Mouse (Mus musculus) kidney, embryonic 14.5 days (tissue): ENCODE data around the gene Slc16a10. TPM values are rescaled to one million over a fixed set of nuclear protein-coding genes. Genes with fewer than 3 reads are reported as not detected.

ENCODE experiments used
- ATAC-seq: fragments of 200-750 bp; cut with Nextera tagmentation; 2 replicates; pipeline ENCODE4 v1.8.0; 2017; ENCODE audit warnings: moderate number of reproducible peaks, mild to moderate bottlenecking, moderate TSS enrichment, moderate library complexity; ENCODE audit not compliant: low FRiP score, low TSS enrichment
- H3K27ac ChIP-seq: fragments of 300-500 bp; sonication (generic); 2 replicates; pipeline ENCODE4 v1.5.1; 2014; ENCODE audit warnings: low read depth, mild to moderate bottlenecking, low read length, moderate library complexity, mixed read lengths
- H3K27me3 ChIP-seq: fragments of 300-500 bp; sonication (generic); 2 replicates; pipeline ENCODE4 v1.6.1; 2014; ENCODE audit warnings: mild to moderate bottlenecking, low read length; ENCODE audit not compliant: control insufficient read depth, insufficient read depth
- H3K36me3 ChIP-seq: fragments of 300-500 bp; sonication (generic); 2 replicates; pipeline ENCODE4 v1.6.1; 2014; ENCODE audit warnings: low read length, mixed read lengths; ENCODE audit not compliant: control insufficient read depth, insufficient read depth
- H3K4me1 ChIP-seq: fragments of 300-500 bp; sonication (generic); 2 replicates; pipeline ENCODE4 v1.6.1; 2014; ENCODE audit warnings: low read length, mixed read lengths; ENCODE audit not compliant: control insufficient read depth, insufficient read depth
- H3K4me2 ChIP-seq: fragments of 300-500 bp; sonication (generic); replicated peaks from 2 replicates; pipeline ENCODE4 v1.6.1; 2014; ENCODE audit warnings: low read depth, mild to moderate bottlenecking, low read length
- H3K4me3 ChIP-seq: fragments of 300-500 bp; sonication (generic); 2 replicates; pipeline ENCODE4 v1.5.1; 2014; ENCODE audit warnings: mild to moderate bottlenecking, low read length
- H3K9ac ChIP-seq: fragments of 300-500 bp; sonication (generic); 2 replicates; pipeline ENCODE4 v1.6.1; 2014; ENCODE audit warnings: low read depth, mild to moderate bottlenecking, low read length, moderate library complexity
- H3K9me3 ChIP-seq: fragments of 300-500 bp; sonication (generic); 2 replicates; pipeline ENCODE4 v1.6.1; 2016; ENCODE audit warnings: low read length; ENCODE audit not compliant: control insufficient read depth
- WGBS: fragments of 180-500 bp; shearing (Covaris S2); extraction: QIAGEN DNeasy Blood & Tissue Kit; methylation state at CpG from one replicate; pipeline ENCODE4 v1.1.7; 2014; 5-methylcytosine and 5-hydroxymethylcytosine counted together
- polyA plus RNA-seq: library from polyadenylated mRNA; unstranded; fragments of >200 nt; fragmentation: Nextera tagmentation; extraction: Ambion mirVana; gene quantifications from 2 replicates; pipeline ENCODE4 v1.2.1, GENCODE M21; 2014

Gene Slc16a10
- 4.2 and 9.2 TPM in 2 replicates for polyA plus RNA-seq

DNA sequence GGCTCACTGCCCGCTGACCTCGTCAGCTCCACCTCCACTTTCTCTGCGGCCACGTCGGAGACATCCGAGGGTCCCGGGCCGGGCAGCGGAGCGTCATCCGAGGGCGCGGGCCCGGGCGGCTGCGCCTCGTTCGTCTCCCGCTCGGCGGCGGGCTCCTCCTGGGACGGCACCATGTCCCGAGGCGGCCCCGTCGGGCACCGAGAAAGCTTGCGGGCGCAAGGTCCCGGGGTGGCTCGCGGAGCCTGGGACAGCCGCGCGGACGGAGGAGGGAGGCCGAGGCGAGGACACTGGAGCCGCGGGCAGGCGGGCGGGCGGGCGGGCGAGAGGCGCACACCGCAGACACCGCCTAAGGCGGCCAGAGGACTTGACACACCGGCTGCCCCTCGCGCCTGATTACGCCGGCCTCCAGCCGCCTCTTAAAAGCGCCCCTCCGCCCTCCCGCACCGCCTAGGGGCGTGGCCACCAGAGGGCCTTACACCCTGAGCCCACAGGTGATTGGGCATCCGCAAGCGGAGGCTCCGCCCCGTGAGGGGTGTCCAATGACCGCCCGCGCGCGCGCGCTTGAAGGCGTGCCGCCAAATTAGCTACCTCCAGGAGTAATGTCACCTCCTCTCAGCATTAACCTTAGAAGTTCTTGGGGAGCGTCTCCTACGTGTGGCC lies at the start of gene Slc16a10:
Gene Slc16a10 (minus strand): TSS at position 395 of the 660 bp plus-strand sequence.
- Histone ChIP-seq H3K27ac (no peak within 1 kb of the TSS), H3K36me3 (no peaks in the 10 kb centered on the region), H3K9ac (peak within 1 kb of the TSS; percentile 72), H3K4me3 (peak within 1 kb of the TSS; percentile 69), H3K9me3 (no peaks in the 10 kb centered on the region), H3K4me1 (0 out of 2 replicates have a peak, but pooled peaks cover 3% of the 10 kb centered on the region), H3K27me3 (no peaks in the 10 kb centered on the region), H3K4me2 (peak within 1 kb of the TSS; percentile 99)
- peak; percentile 100 for ATAC-seq
- WGBS, result 1% methylated on average over 66 of the region's 76 CpGs

DNA sequence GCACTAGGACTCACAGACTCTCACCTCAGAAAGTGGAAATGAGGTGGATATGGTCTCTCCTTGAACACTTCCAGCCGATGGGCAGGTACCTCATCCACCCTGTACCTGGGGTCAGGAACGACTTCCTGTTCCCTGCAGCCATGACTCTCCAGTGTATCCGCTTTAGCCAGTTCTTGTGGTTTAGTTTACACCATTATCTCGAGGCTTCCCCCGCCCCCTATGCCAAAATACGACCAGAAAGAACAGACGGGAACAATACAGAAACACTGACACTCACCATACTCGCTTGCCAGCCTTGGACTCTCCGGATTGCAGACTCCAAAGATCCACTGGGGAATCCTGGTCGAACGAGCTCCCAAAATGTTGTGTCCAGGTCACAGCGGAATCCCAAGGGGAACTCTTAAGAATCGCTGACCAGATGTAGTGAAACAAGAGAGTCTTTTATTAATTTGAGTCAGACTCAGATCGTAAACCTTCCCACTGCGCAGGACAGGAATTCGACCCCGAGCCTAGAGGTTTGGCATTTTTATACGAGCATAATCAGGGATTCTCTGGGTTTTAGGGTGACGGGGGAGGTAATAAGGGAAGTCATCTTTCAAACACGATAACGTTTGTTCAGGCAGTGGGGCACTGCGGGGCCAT lies 49.4 kb upstream of the Slc16a10 start:
- Histone ChIP-seq H3K4me1 (peaks cover 6% of the 10 kb centered on the region; the same call in 1 of the 2 replicates), H3K4me2 (peak overlapping the region; percentile 53), H3K27me3 (no peaks in the 10 kb centered on the region), H3K4me3 (peak overlapping the region; percentile 27), H3K27ac (no peak overlapping the region), H3K9ac (no peak overlapping the region), H3K36me3 (no peaks in the 10 kb centered on the region), H3K9me3 (no peaks in the 10 kb centered on the region)
- ATAC-seq, result 0 out of 2 replicates have a peak, but pooled peaks have one; percentile 11
- 20% methylated on average over 22 of the region's 22 CpGs for WGBS

DNA sequence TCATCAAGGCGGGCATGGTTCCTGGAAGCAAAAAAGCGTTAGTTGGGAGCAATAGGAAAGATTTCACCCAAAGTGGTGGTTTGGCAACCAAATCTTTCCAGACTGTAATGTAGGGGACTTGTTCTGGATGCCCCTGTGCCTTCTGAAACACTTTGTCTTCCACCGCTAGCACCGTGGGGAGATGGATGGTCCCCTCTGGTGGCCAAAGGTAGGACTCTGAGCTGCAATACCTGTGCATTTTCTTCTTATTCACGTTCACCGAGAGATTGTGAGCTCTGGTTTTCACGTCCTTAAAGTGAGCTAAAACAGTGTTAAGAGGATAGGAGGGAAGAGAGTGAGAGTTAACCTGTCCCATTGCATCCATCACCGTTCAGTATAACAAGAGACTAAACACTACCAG lies 48.8 kb upstream of the Slc16a10 start:
- ATAC-seq, result no peak
- WGBS, result 84% methylated on average over 8 of the region's 8 CpGs
- Histone ChIP-seq H3K4me2 (no peak overlapping the region), H3K9me3 (no peaks in the 10 kb centered on the region), H3K4me1 (peaks cover 6% of the 10 kb centered on the region; the same call in 1 of the 2 replicates), H3K27ac (no peak overlapping the region), H3K4me3 (no peak overlapping the region), H3K36me3 (no peaks in the 10 kb centered on the region), H3K9ac (no peak overlapping the region), H3K27me3 (no peaks in the 10 kb centered on the region)

DNA sequence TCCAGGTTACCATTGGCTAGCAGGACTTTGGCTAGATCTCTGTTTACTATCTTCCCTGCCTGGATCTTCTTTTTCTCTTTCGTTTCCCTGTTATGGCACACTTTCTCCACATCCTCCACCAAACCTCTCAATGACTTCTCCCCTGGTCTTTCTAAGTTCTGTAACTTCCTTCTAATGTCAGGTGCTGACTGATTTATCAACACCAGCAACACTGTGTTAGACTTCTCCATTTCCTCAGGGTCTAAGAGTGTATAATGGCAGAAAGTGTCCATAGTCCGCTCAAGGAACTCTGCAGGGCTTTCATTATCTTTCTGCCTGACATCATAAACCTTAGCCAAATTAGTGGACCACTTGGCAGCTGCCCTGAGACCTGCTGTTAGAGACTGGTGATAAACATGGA lies 47.6 kb upstream of the Slc16a10 start:
- no peak for ATAC-seq

DNA sequence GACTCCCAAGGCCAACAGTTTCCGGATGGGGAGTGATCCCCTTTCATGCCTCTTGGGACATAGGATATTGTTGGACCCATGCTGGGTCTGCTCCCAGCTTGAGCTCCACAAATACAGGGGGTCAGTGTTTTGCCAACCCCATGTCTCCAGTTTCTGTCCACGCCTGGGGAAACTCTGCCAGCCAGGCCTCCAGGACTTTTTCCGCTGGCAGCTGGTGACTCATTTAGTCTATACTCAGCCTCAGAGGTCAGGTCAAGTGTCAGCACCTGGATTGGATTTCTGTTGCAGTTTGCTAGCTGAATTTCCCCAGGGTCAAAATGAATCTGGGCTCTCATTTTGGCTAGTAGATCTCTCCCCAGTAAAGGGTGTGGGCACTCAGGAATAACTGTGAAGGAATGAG lies 46.8 kb upstream of the Slc16a10 start:
- Histone ChIP-seq H3K4me3 (no peak overlapping the region), H3K4me2 (no peak overlapping the region), H3K9me3 (no peaks in the 10 kb centered on the region), H3K4me1 (peaks cover 6% of the 10 kb centered on the region; the same call in 1 of the 2 replicates), H3K27me3 (no peaks in the 10 kb centered on the region), H3K27ac (no peak overlapping the region), H3K36me3 (no peaks in the 10 kb centered on the region), H3K9ac (no peak overlapping the region)
- ATAC-seq, result no peak
- WGBS, result 62% methylated on average over 3 of the region's 3 CpGs

More for the DNA sequence above, 47.6 kb upstream of the Slc16a10 start:
- Histone ChIP-seq H3K27ac (no peak overlapping the region), H3K9me3 (no peaks in the 10 kb centered on the region), H3K9ac (no peak overlapping the region), H3K4me3 (no peak overlapping the region), H3K36me3 (no peaks in the 10 kb centered on the region), H3K27me3 (no peaks in the 10 kb centered on the region), H3K4me2 (no peak overlapping the region), H3K4me1 (peaks cover 6% of the 10 kb centered on the region; the same call in 1 of the 2 replicates)
- WGBS, result 95% methylated on average over 2 of the region's 2 CpGs

DNA sequence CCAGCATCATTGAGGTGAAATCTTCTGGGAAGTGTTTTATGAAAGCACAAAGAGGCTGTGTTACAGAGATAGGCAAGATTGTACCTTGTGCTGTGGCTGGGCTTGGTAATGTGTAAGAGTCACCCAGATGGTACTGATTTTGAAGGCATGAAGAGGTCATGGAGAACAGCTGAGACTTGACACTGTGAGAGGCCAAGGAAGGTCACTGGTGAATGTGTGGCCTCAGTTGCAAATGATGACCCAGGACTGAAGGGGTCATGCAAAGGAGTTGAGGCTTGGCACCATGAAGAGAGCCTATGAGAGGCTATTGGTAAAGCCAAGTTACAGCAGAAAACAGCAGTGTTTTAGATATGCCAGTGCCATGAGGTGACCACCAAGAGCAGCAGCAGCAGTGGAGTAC lies 43.9 kb upstream of the Slc16a10 start:
- H3K36me3 ChIP-seq, result no peaks in the 10 kb centered on the region
- no peaks in the 10 kb centered on the region for H3K4me1 ChIP-seq
- no peak overlapping the region for H3K4me2 ChIP-seq
- no peaks in the 10 kb centered on the region for H3K27me3 ChIP-seq
- H3K4me3 ChIP-seq, result no peak overlapping the region
- no peak overlapping the region for H3K9ac ChIP-seq
- H3K27ac ChIP-seq, result no peak overlapping the region
- ATAC-seq, result no peak
- no peaks in the 10 kb centered on the region for H3K9me3 ChIP-seq

DNA sequence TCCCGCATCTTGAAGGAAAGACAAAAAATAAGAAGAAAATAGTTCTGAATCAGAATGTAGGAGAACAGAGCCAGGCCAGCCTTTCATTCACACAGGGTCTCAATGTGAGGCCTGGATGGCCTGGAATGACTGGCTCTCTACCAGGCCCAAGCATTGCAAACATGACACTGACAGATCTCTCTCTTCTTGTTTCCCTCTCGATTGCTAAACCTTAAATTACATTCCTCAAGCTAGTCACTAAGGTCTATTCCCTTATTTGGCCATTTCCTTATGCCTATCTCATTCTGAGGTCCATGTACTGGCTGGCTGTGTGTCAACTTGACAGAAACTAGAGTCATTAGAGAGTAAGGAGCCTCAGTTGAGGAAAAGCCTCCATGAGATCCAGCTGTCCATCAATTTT lies 38.0 kb upstream of the Slc16a10 start:
- Histone ChIP-seq H3K27ac (no peak overlapping the region), H3K27me3 (no peaks in the 10 kb centered on the region), H3K36me3 (no peaks in the 10 kb centered on the region), H3K9ac (no peak overlapping the region), H3K9me3 (no peaks in the 10 kb centered on the region), H3K4me2 (no peak overlapping the region), H3K4me1 (0 out of 2 replicates have a peak, but pooled peaks cover 3% of the 10 kb centered on the region), H3K4me3 (no peak overlapping the region)
- ATAC-seq, result no peak
- 77% methylated on average over 2 of the region's 2 CpGs for WGBS

DNA sequence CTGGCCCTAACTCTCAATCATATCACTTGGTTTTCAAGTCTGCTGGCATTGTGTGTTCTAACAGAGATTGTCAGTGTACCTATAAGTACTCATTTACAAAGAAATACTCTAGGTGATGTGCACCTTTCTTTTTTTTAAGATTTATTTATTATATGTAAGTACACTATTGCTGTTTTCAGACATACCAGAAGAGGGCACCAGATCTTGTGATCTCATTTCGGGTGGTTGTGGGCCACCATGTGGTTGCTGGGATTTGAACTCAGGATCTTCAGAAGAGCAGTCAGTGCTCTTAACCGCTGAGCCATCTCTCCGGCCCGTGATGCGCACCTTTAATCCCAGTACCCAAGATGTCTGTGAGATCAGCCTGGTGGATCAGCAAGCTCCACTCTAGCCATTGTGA lies 37.1 kb upstream of the Slc16a10 start:
- no peak overlapping the region for H3K27ac ChIP-seq
- H3K4me1 ChIP-seq, result 0 out of 2 replicates have a peak, but pooled peaks cover 3% of the 10 kb centered on the region
- H3K9ac ChIP-seq, result no peak overlapping the region
- ATAC-seq, result no peak
- no peak overlapping the region for H3K4me2 ChIP-seq
- H3K4me3 ChIP-seq, result no peak overlapping the region
- no peaks in the 10 kb centered on the region for H3K9me3 ChIP-seq
- WGBS, result 97% methylated on average over 5 of the region's 5 CpGs
- no peaks in the 10 kb centered on the region for H3K36me3 ChIP-seq
- H3K27me3 ChIP-seq, result no peaks in the 10 kb centered on the region

DNA sequence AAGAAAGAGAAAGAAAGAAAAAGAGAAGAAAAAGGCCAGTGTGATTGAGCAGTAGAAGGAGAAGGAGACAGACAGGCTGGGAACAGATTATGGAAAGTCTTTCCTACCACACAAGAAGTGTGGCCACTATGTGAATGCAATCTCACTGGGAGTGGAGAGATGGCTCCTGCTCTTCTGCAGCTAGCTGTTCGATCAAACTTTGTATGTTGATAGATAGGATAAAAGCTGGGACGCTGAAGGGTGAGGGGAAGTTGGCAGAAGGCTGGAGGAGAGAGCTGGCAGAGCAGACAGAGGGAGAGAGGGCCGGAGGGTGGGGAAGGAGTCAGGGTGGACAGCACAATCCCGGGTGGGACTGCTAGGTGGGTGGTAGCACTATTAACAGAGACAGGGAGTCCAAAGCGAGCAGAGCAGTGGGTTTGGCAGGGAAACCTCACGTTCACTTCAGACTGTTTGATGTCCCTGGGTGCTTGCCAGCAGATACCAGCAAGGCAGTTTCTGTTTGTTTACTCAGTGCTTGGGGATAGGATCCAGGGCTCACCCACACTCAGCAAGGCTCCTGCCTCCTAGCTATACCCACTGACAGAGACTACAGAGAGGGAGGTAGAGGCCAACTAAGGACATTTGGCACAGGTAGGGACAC lies 35.4 kb upstream of the Slc16a10 start:
- H3K36me3 ChIP-seq, result no peaks in the 10 kb centered on the region

More for the DNA sequence above, 35.4 kb upstream of the Slc16a10 start:
- Histone ChIP-seq H3K4me1 (0 out of 2 replicates have a peak, but pooled peaks cover 3% of the 10 kb centered on the region), H3K9me3 (no peaks in the 10 kb centered on the region), H3K27me3 (no peaks in the 10 kb centered on the region), H3K4me3 (no peak overlapping the region), H3K27ac (no peak overlapping the region), H3K4me2 (no peak overlapping the region), H3K9ac (no peak overlapping the region)
- WGBS, result 54% methylated on average over 6 of the region's 6 CpGs
- ATAC-seq, result no peak
